Mouse (Mus musculus) embryo, embryonic 10 days (tissue): Measurements from ENCODE around the gene Olfr847.

ENCODE experiments used
- DNase-seq: peaks from one replicate; pipeline ENCODE4 v3.0.0-alpha.2; 2015; ENCODE audit warnings: low spot score

Gene Olfr847

DNA sequence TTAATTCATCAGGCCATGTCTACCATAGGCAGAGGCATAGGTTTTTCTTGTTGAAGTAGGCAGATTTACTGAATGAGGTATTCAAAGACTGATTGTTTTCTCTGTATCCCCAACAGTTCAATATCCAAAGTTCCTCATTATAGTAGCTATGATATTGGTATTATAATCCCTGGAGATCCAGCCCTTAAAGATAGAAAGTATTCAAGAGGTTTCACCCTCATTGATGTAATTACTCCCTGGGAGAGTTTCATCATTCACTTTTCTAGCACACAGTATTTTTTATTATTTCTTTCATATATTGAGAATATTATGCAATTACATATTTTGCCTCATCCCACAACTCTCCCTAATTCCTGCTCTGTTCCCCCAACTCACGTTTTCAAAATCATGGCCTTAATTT is at the start of gene Olfr847:
Gene Olfr847, minus strand, starts transcription at position 101 of the 400 bp plus-strand sequence.
- DNase-seq: no peak

DNA sequence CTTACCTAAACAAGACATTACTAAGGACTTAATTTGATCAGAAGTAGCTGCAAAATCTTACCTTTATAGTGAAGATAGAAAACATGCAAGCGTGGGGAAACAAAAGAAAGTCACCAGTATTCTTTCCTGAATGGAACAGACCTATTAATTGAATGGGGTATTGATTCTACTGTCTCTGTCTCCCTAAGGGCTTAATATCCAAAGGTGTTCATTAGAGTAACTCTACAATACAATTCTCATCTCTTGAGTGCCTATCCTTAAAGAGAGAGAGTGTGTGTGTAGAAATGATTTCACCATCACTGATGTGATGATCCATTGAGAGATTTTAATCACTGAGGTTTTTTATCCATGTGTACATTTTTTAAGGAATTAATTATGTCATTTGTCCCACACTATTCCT is 14.6 kb downstream of the Olfr847 start, which contains the start of gene Olfr846:
Gene Olfr846, minus strand, starts transcription at position 101 of the 400 bp plus-strand sequence.
- no peak for DNase-seq

DNA sequence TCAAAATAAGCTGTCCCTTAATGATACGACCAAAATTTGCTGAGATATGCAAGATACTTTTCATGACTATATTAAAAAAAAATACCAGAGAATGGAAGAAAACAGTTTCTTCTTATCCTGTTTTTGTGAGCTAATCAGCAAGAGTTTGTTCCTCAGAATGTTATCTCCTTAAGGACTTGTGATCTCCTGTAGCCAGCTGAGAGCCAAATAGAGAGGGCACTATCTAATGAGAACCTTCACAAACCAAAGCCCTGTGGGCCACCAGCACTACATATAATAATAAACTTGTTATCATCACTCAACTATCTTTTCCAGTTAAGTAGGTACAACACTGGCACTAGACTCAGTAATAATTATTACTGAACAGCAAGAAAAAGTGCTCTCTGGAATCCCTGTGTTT is 42.3 kb downstream of the Olfr847 start, which contains the start of gene Olfr845:
Gene Olfr845, plus strand, starts transcription at position 301 of the 400 bp plus-strand sequence.
- no peak for DNase-seq
